Mouse (Mus musculus): ENCODE measurements around the gene Epha7. TPM values are rescaled to one million over a fixed set of nuclear protein-coding genes. Genes with fewer than 3 reads are reported as not detected.

Epha7 gene
- polyA plus RNA-seq, 1 experiment from 2014 or later: 6.0 TPM

- 46% methylated on average over 2 of the region's 2 CpGs for WGBS (ENCODE audit: insufficient replicate concordance)
- H3K4me3 ChIP-seq: no peak overlapping the region
- H3K9ac ChIP-seq: no peak overlapping the region
- H3K27ac ChIP-seq: no peak overlapping the region
- no peaks in the 10 kb centered on the region for H3K9me3 ChIP-seq (replicated peaks)
- H3K4me1 ChIP-seq: no peaks in the 10 kb centered on the region
- no peaks in the 10 kb centered on the region for H3K36me3 ChIP-seq
- no peak overlapping the region for H3K4me2 ChIP-seq
- no peak for ATAC-seq
- no peaks in the 10 kb centered on the region for H3K27me3 ChIP-seq (replicated peaks)
Measured at GRCm38 (mm10) chr4:28850388-28850787, 37.5 kb downstream of the Epha7 start.

- WGBS (ENCODE audit: insufficient replicate concordance): 64% methylated on average over 6 of the region's 6 CpGs
- H3K4me2 ChIP-seq: no peak overlapping the region
- no peaks in the 10 kb centered on the region for H3K9me3 ChIP-seq (replicated peaks)
- H3K27me3 ChIP-seq (replicated peaks): no peaks in the 10 kb centered on the region
- no peaks in the 10 kb centered on the region for H3K4me1 ChIP-seq
- H3K27ac ChIP-seq: no peak overlapping the region
- no peak for ATAC-seq
- no peak overlapping the region for H3K4me3 ChIP-seq
- no peaks in the 10 kb centered on the region for H3K36me3 ChIP-seq
- H3K9ac ChIP-seq: no peak overlapping the region
Measured at GRCm38 (mm10) chr4:28862845-28863666, 50.1 kb downstream of the Epha7 start.

- Histone ChIP-seq H3K9me3 (replicated peaks) (no peaks in the 10 kb centered on the region), H3K36me3 (no peaks in the 10 kb centered on the region), H3K27me3 (replicated peaks) (no peaks in the 10 kb centered on the region), H3K4me3 (no peak overlapping the region), H3K4me1 (no peaks in the 10 kb centered on the region), H3K4me2 (no peak overlapping the region), H3K9ac (no peak overlapping the region), H3K27ac (no peak overlapping the region)
- 67% methylated on average over 2 of the region's 2 CpGs for WGBS (ENCODE audit: insufficient replicate concordance)
- no peak for ATAC-seq
Measured at GRCm38 (mm10) chr4:28866411-28866810, 53.5 kb downstream of the Epha7 start.

- no peak overlapping the region for H3K9ac ChIP-seq
- WGBS (ENCODE audit: insufficient replicate concordance): 78% methylated on average over 11 of the region's 11 CpGs
- no peaks in the 10 kb centered on the region for H3K27me3 ChIP-seq (replicated peaks)
- no peak overlapping the region for H3K4me2 ChIP-seq
- no peak overlapping the region for H3K4me3 ChIP-seq
- H3K4me1 ChIP-seq: no peaks in the 10 kb centered on the region
- H3K9me3 ChIP-seq (replicated peaks): no peaks in the 10 kb centered on the region
- no peaks in the 10 kb centered on the region for H3K36me3 ChIP-seq
- ATAC-seq: no peak
- H3K27ac ChIP-seq: no peak overlapping the region
Measured at GRCm38 (mm10) chr4:28871615-28872014, 58.7 kb downstream of the Epha7 start.

GRCm38 (mm10) chr4:28881271-28882044 is 68.5 kb downstream of the Epha7 start:
- Histone ChIP-seq H3K9me3 (replicated peaks) (no peaks in the 10 kb centered on the region), H3K4me1 (no peaks in the 10 kb centered on the region), H3K4me2 (no peak overlapping the region), H3K27me3 (replicated peaks) (no peaks in the 10 kb centered on the region), H3K9ac (no peak overlapping the region), H3K4me3 (no peak overlapping the region), H3K27ac (no peak overlapping the region), H3K36me3 (no peaks in the 10 kb centered on the region)
- no peak for ATAC-seq
- WGBS (ENCODE audit: insufficient replicate concordance): 64% methylated on average over 5 of the region's 5 CpGs

- Histone ChIP-seq H3K9me3 (replicated peaks) (no peaks in the 10 kb centered on the region), H3K4me2 (no peak overlapping the region), H3K4me1 (no peaks in the 10 kb centered on the region), H3K4me3 (no peak overlapping the region), H3K36me3 (no peaks in the 10 kb centered on the region), H3K9ac (no peak overlapping the region), H3K27me3 (replicated peaks) (no peaks in the 10 kb centered on the region), H3K27ac (no peak overlapping the region)
- WGBS (ENCODE audit: insufficient replicate concordance): 78% methylated on average over 5 of the region's 5 CpGs
- ATAC-seq: no peak
Measured at GRCm38 (mm10) chr4:28889630-28890029, 76.7 kb downstream of the Epha7 start.

GRCm38 (mm10) chr4:28890102-28890501 is 77.2 kb downstream of the Epha7 start:
- no peak overlapping the region for H3K9ac ChIP-seq
- no peak overlapping the region for H3K4me3 ChIP-seq
- ATAC-seq: no peak
- H3K4me1 ChIP-seq: no peaks in the 10 kb centered on the region
- no peaks in the 10 kb centered on the region for H3K36me3 ChIP-seq
- no peak overlapping the region for H3K4me2 ChIP-seq
- no peaks in the 10 kb centered on the region for H3K9me3 ChIP-seq (replicated peaks)
- no peak overlapping the region for H3K27ac ChIP-seq
- WGBS (ENCODE audit: insufficient replicate concordance): 53% methylated on average over 3 of the region's 3 CpGs
- no peaks in the 10 kb centered on the region for H3K27me3 ChIP-seq (replicated peaks)

GRCm38 (mm10) chr4:28895480-28895879 is 82.5 kb downstream of the Epha7 start:
- Histone ChIP-seq H3K4me3 (no peak overlapping the region), H3K4me1 (no peaks in the 10 kb centered on the region), H3K27me3 (replicated peaks) (no peaks in the 10 kb centered on the region), H3K9ac (no peak overlapping the region), H3K36me3 (no peaks in the 10 kb centered on the region), H3K4me2 (no peak overlapping the region), H3K9me3 (replicated peaks) (no peaks in the 10 kb centered on the region), H3K27ac (no peak overlapping the region)
- 73% methylated on average over 7 of the region's 7 CpGs for WGBS (ENCODE audit: insufficient replicate concordance)
- no peak for ATAC-seq

- Histone ChIP-seq H3K36me3 (no peaks in the 10 kb centered on the region), H3K9ac (no peak overlapping the region), H3K27me3 (replicated peaks) (no peaks in the 10 kb centered on the region), H3K4me3 (no peak overlapping the region), H3K9me3 (replicated peaks) (no peaks in the 10 kb centered on the region), H3K4me2 (no peak overlapping the region), H3K27ac (no peak overlapping the region), H3K4me1 (no peaks in the 10 kb centered on the region)
- WGBS (ENCODE audit: insufficient replicate concordance): 79% methylated on average over 4 of the region's 4 CpGs
- ATAC-seq: no peak
Measured at GRCm38 (mm10) chr4:28899373-28899772, 86.4 kb downstream of the Epha7 start.

- 81% methylated on average over 11 of the region's 11 CpGs for WGBS (ENCODE audit: insufficient replicate concordance)
- H3K4me3 ChIP-seq: no peak overlapping the region
- H3K4me1 ChIP-seq: no peaks in the 10 kb centered on the region
- no peak for ATAC-seq
- no peaks in the 10 kb centered on the region for H3K9me3 ChIP-seq (replicated peaks)
- H3K36me3 ChIP-seq: no peaks in the 10 kb centered on the region
- no peak overlapping the region for H3K27ac ChIP-seq
- no peak overlapping the region for H3K9ac ChIP-seq
- no peak overlapping the region for H3K4me2 ChIP-seq
- H3K27me3 ChIP-seq (replicated peaks): no peaks in the 10 kb centered on the region
Measured at GRCm38 (mm10) chr4:28899783-28900182, 86.9 kb downstream of the Epha7 start.

GRCm38 (mm10) chr4:28901496-28901895 is 88.6 kb downstream of the Epha7 start:
- no peak overlapping the region for H3K9ac ChIP-seq
- WGBS (ENCODE audit: insufficient replicate concordance): 80% methylated on average over 5 of the region's 5 CpGs
- H3K4me3 ChIP-seq: no peak overlapping the region
- H3K27me3 ChIP-seq (replicated peaks): no peaks in the 10 kb centered on the region
- no peak overlapping the region for H3K4me2 ChIP-seq
- ATAC-seq: no peak
- no peak overlapping the region for H3K27ac ChIP-seq
- H3K36me3 ChIP-seq: no peaks in the 10 kb centered on the region
- no peaks in the 10 kb centered on the region for H3K9me3 ChIP-seq (replicated peaks)
- no peaks in the 10 kb centered on the region for H3K4me1 ChIP-seq

- ATAC-seq: no peak
- Histone ChIP-seq H3K4me1 (no peaks in the 10 kb centered on the region), H3K27me3 (replicated peaks) (no peaks in the 10 kb centered on the region), H3K36me3 (no peaks in the 10 kb centered on the region), H3K9me3 (replicated peaks) (no peaks in the 10 kb centered on the region), H3K4me2 (no peak overlapping the region), H3K27ac (no peak overlapping the region), H3K4me3 (no peak overlapping the region), H3K9ac (no peak overlapping the region)
- WGBS (ENCODE audit: insufficient replicate concordance): 70% methylated on average over 4 of the region's 4 CpGs
Measured at GRCm38 (mm10) chr4:28902004-28902704, 89.2 kb downstream of the Epha7 start.
